Mouse (Mus musculus) embryo, embryonic 10.5 days (tissue): ENCODE results near the gene Cyp4f40.
"Not testable (repeated sequence)": the region's sequence is repeated elsewhere in the genome, so short reads cannot be mapped to it uniquely, and the experiment has no call there.

Experiments
- DNase-seq: peaks from one replicate; pipeline ENCODE4 v3.0.0-alpha.2; 2015; ENCODE audit warnings: low spot score

Gene Cyp4f40

GRCm38 (mm10) chr17:32658712-32659111, at the start of gene Cyp4f40:
Gene Cyp4f40 (plus strand): TSS chr17:32658900.
- no peak for DNase-seq

- not testable (repeated sequence) for DNase-seq
These were observed 48.5 kb upstream of the Cyp4f40 start for GRCm38 (mm10) chr17:32610231-32610630.

GRCm38 (mm10) chr17:32610896-32611295, 47.8 kb upstream of the Cyp4f40 start:
- no peak for DNase-seq

GRCm38 (mm10) chr17:32612417-32612816, 46.3 kb upstream of the Cyp4f40 start:
- DNase-seq, result no peak

GRCm38 (mm10) chr17:32617252-32617651, 41.4 kb upstream of the Cyp4f40 start:
- no peak for DNase-seq

- DNase-seq, result not testable (repeated sequence)
These were observed 37.7 kb upstream of the Cyp4f40 start, which contains the start of gene Cyp4f37 for GRCm38 (mm10) chr17:32621018-32621417. Gene Cyp4f37 (plus strand): TSS chr17:32621309.

- DNase-seq, result not testable (repeated sequence)
These were observed 29.0 kb upstream of the Cyp4f40 start for GRCm38 (mm10) chr17:32629726-32630125.

GRCm38 (mm10) chr17:32631936-32632335, 26.8 kb upstream of the Cyp4f40 start:
- no peak for DNase-seq

- not testable (repeated sequence) for DNase-seq
These were observed 24.3 kb upstream of the Cyp4f40 start for GRCm38 (mm10) chr17:32634242-32634971.

GRCm38 (mm10) chr17:32634972-32635314, 23.8 kb upstream of the Cyp4f40 start:
- peak; percentile 93 for DNase-seq

GRCm38 (mm10) chr17:32636341-32636740, 22.4 kb upstream of the Cyp4f40 start:
- no peak for DNase-seq

- no peak for DNase-seq
These were observed 21.5 kb upstream of the Cyp4f40 start for GRCm38 (mm10) chr17:32637151-32637550.

GRCm38 (mm10) chr17:32646631-32647030, 12.1 kb upstream of the Cyp4f40 start:
- DNase-seq, result no peak

GRCm38 (mm10) chr17:32653860-32654259, 4.8 kb upstream of the Cyp4f40 start:
- no peak for DNase-seq

GRCm38 (mm10) chr17:32657041-32657440, 1.7 kb upstream of the Cyp4f40 start:
- DNase-seq, result no peak

GRCm38 (mm10) chr17:32658246-32658645, 454 bp upstream of the Cyp4f40 start:
- no peak for DNase-seq

GRCm38 (mm10) chr17:32673976-32674375, 15.3 kb downstream of the Cyp4f40 start:
- no peak for DNase-seq

- DNase-seq, result peak; percentile 8
These were observed 17.4 kb downstream of the Cyp4f40 start for GRCm38 (mm10) chr17:32676040-32676635.

- peak; percentile 79 for DNase-seq
These were observed 21.7 kb downstream of the Cyp4f40 start for GRCm38 (mm10) chr17:32680404-32680803.

GRCm38 (mm10) chr17:32685048-32685750, 26.5 kb downstream of the Cyp4f40 start, which contains the start of gene Cyp4f15:
Gene Cyp4f15 (plus strand): TSS chr17:32685627.
- DNase-seq, result peak; percentile 57

- no peak for DNase-seq
These were observed 28.0 kb downstream of the Cyp4f40 start for GRCm38 (mm10) chr17:32686722-32687121.

- DNase-seq, result no peak
These were observed 32.3 kb downstream of the Cyp4f40 start for GRCm38 (mm10) chr17:32690959-32691358.

- peak; percentile 3 for DNase-seq
These were observed 44.1 kb downstream of the Cyp4f40 start for GRCm38 (mm10) chr17:32702826-32703225.
